Mouse (Mus musculus): Measurements from ENCODE around the gene Gsc2.

Gsc2 gene

DNA sequence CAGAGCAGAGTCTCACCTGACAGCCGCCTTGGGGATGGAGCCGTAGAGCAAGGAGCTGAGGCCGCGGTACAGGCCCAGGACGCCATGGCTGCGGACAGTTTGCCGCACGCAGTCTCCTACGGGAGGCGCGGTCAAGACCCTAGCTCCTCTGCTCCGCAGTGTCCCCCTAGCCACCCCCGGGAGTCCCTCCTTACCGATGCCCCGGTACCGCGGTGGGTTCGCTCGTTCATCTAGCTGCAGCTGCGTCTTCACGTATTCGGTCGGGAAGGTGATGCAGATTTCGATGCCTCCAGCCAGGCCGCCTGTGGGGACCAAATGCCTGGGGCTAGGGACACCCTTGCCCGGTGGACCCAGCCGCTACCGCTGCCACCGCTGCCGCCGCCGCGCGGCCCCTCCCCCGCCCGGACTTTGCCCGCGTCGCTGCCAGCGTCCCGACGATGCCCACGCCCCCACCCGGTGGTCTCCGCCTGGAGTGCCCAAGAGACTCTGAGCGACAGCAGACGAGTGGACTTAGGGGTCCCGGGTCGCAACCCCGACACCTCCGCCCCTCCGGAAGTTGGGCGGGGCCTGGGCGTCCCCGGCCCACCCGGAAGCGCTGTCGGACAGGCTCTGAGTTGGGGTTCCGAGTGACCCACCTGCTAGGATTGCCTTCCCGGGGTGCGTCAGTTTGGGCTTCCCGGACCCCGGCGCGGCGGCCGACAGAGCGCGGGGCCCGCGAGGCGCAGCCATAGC, 12.7 kb upstream of the Gsc2 start:
- intact Hi-C loops (cut with DNase I): loop anchor here (5.0 kb wide), 1 partner anchor 60 kb away; no protein-coding TSS in a partner anchor

DNA sequence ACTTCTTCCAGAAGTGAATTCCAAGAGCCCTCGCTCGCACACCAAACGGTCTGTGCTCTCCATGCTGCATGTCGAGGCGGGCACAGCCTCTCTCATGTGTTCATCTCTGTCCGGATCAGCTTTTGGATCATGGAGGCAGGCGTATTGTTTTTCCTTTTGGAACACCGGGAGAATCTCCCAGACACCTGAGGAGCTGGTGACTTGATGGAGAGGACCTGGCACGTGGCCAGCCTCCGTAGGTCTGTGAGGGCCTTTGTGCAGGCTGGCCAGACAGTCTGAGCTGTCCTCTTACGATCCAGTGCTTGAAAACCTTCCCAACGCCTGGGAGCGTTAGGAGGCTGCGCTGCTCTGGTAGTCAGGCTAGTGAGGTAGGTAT, 7.3 kb upstream of the Gsc2 start:
- intact Hi-C loops (cut with DNase I): no loop called here

DNA sequence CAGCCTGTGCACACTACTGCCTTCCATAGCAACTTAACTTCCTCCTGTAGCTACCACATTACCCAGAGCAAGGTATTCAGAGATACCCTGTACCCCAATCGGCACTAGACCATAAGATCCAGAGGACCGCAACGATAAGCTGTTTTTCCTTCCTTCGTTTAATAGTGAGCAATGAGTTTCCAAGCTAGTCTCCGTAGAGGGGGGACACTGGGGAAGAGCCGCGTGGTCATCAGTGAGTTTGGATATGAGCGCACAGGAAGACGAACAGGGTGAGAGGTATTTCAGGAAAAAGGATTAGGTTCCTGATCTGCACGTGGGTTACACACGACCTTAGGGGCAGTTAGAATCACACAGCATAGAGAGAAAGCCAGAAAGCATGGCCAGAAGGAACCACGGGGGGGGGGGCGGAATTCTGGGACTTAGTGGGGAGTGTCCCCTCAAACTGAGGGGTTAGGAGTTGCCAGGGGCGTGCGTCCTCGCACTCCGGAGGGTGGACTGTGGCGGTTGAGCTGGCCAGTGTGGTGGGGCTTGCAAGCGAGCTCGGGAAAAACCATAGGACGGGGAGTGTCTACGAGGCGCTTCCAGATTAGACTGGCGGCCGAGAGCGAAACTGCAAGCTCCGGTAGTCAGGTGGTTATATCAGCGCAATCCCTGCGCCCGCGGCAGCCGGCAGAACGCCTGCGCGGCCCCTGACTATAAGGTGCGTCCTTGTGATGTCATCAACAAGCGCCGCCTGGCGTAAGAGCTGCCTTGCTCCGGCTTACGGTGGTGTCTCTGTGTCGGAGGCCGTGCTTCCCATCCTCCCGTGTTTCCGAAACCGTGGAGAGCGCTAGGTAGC, 6.7 kb upstream of the Gsc2 start:
- intact Hi-C loops (cut with DNase I): no loop called here

DNA sequence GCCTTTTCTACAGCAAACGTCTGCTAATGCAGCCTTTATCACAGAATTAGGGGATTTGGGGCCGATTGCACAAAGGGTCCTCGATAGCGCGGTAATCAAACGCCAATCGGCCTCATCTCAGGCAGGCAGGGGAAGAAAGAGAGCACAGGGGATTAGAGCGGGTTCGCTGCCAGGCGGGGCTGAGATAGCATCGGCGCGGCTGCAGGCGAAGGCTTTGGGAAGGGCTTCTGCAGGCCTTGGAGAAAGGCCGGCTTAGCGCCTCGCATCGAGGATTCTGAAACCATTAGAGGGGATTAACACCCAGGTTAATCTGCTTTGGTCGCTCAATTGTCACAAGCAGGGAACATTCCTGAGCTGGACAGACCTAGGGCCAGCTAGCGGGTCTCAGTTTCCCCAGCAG, 5.7 kb upstream of the Gsc2 start:
- intact Hi-C loops (cut with DNase I): no loop called here

DNA sequence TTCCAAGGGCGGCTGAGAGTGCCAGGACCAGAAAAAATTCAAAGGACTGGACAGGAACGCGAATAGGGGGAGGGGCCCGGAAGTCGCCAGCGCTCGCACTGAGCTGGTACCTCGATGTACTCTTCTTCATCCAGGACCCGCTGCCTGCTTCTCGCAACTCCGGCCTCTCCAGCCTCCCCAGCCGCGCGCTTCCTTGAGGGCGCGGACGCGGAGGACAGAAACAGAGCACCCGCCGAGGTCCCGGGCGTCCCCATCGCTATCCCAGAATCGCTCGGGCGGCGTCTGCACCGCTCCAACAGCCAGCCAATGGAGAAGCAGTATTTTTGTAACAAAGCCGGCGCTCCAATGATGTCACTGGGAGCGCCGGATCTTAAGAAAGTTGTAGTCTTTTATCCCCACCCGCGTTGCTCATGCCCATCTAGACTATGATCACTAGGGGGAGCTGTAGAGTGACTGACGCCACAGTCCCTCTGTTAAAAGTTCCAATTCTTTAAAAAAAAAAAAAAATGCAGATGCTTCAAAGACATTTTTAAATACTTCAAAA, 3.7 kb downstream of the Gsc2 start, which contains the start of gene Ess2:
Ess2 (minus strand) TSS at position 297 of the 544 bp plus-strand sequence.
- intact Hi-C loops (cut with DNase I): loop anchor here (10.0 kb wide), 1 partner anchor 134 kb away; no protein-coding TSS in a partner anchor

DNA sequence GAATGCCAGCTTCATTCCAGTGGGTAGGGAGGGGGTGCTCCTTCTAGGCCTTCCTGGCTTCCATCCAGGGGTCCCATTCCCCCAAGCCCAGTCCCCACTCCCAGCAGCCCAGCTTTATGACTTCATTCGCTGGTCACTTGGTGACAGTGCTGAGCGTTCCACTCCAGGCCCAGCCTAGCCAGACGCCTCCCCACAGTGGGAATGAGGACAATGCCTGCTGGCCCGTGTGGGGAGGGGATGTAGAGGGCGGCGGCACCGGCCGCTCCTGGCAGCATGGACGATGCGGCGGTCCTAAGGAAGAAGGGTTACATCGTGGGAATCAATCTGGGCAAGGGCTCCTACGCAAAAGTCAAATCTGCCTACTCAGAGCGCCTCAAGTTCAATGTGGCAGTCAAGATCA, 16.4 kb downstream of the Gsc2 start, which contains the start of the genes Dgcr2 and Tssk2:
Dgcr2 (minus strand) TSS at position 101 of the 400 bp plus-strand sequence.
Tssk2 (plus strand) TSS at position 176 of the 400 bp plus-strand sequence.
- intact Hi-C loops (cut with DNase I): no loop called here

DNA sequence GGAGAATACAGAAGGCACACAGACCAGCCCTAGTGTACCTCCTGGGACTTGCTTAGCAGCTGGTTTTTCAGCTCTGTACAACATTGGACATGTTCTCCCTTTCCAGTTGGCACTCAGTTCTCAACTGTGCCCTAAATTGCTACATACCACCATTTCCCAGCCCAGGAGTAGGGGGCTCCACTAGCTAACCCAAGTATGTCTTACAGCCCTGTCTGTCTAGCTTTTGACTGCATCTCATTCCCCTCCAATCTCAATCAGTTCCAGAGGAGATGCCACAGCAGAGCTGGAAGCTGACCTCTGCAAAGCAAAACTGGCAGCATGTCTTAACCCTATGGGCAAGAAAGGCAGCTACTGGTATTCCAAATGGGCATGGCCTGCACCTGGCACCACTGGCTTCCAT, 18.8 kb downstream of the Gsc2 start:
- intact Hi-C loops (cut with DNase I): no loop called here

DNA sequence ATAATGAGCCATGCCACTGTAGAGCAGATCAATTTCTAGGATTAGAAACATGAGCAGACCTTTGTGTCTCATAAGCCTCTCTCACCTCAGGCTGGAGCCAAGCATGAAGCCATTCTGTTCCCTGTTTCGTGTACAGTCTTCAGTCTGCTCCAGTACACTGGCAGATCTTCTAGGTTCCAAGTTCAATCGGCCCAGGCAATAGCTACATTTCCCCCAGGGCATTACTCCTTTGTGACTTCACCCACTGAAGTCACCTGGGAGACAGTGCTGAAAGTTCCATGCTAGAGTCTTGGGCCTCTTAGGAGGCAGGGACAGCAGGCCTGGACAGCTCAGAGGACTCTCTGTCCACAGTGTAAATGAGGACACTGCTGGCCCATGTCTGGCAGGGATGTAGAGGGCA, 20.9 kb downstream of the Gsc2 start, which contains the start of gene Tssk1:
Tssk1 (plus strand) TSS at position 301 of the 400 bp plus-strand sequence.
- intact Hi-C loops (cut with DNase I): no loop called here

DNA sequence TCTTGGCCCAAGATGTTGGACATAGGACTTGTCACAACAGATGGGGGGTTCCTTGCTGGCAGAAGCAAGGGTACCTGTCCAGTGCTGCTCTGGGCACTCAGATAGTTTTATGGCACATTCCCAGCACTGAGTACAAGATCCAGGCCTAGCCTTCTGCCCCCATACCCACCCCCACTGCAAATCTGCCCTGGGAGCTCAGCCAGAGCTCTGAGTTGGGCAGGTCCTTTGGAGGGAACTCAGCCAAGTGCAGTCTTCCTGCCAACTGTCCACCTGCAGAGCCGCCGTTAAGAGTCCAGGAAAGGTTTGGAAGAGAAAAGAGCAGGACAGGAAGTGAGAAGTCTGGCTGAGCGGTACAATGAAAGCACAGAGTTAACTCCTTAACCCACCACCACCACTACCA, 22.3 kb downstream of the Gsc2 start:
- intact Hi-C loops (cut with DNase I): no loop called here

DNA sequence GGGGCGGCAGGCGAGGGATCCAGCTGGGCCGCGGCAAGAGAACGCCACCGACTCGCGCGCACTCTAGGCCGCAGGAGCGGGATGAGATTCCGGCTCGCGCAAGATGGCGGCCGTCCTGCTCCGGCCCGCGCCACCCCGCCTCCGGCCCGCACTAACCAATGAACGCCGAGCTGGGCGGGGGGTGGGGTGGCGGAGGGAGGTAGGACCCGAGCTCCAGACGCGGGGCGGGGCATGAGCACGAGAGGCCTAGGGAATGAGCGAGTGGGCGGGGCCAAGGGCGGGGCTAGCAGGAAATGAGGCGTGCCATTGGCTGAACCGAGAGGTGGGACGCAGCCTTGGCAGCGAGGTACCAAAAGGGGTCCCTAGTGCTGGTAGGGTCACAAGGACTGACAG, 23.3 kb downstream of the Gsc2 start, which contains the start of gene Gm20518:
Gm20518 (minus strand) TSS at position 105 of the 393 bp plus-strand sequence.
- intact Hi-C loops (cut with DNase I): no loop called here

DNA sequence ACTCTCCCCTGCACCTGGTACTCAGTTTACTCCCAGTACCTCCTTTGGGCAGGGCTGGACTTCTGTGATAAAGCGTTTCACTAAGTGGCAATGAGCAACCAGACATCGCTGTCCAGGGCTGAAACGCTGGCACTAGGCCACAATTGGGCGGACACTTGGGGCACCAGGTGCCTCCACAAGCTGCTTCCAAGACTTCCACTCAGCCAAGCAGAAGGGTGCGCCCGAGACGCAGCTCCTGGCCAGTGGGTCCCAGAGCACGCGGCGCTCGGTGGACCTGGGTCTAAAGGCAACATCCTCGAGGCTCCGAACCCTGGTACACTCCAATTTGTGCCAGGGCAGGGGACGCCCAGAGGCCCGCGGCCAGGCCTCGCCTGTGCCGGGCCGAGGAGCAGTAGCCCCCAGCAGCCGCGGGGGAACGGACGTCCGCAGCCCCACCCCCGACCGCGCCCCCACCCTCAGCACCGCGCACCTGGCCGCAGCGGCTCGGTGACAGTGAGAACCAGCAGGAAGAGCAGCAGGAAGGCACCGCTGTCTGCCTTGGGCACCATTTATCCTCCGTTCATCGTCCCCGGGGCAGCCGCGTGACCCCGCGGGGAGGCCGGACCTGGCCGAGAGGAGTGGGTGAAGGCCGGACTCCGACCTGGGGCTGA, 23.8 kb downstream of the Gsc2 start:
- intact Hi-C loops (cut with DNase I): no loop called here

DNA sequence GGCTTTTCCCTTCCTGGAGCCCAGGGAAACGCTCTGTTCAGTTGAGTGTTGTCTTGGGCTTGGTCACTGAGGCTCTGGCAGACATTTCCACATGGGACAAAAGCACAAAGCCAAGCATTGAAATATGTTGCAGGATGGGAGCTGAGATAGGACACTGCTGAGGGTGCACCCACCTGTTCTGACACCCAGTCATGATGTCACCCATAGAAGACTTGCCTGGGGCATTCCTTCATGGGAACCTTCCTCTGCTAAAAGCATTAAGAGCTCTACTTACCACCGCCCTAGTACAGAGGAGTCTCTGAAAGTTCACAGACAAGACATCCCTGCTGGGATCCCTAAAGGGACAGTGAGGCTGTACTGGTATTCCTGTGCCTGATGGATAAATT, 24.5 kb downstream of the Gsc2 start:
- intact Hi-C loops (cut with DNase I): no loop called here

DNA sequence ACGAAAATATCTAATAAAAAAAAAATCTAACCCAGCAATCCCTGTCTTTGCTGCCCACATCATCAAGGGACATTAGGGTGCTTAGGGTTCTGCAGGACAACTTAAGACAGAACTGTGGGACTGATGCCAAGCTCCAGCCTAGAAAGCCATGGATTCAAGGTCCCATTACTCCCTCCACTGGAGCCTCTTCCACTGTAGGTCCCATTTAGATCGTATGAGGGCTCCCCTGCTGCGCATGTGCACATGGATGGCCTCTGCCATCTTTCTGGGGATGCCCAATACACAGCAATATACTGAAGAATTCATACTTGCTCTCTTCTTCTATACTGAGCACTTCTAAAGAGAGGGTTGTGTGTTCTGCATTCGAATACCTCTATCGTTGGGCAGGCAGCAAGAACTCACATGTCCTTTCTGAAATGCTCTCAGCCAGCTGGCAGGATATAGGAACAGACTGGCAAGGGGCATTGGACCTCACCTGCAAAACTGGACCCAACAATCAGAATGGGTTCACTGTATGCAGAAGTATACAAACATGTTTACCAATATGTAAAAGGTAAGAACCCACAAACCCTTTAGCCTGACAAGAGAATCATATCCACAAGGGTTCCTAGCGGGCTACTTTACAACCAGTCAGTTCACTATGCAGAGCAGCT, 25.0 kb downstream of the Gsc2 start:
- intact Hi-C loops (cut with DNase I): no loop called here

DNA sequence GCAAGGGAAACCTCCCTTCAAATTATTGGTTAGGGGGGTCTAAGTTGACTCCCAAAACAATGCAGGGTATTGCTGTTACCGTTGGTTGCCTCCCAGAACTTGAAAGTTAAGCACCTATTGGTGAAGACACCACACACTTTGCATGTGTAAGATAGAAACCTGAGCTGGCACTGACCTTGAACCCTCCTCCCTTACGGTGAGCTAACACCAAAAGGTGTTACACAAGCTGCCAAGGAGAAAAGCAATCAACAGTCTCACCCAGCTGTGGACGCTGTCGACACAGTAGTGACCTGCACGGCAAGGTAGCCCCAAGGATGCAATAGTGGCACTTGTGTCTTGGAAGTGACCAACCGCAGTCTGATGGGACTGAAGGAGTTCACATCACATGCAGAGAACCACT, 30.7 kb downstream of the Gsc2 start:
- intact Hi-C loops (cut with DNase I): no loop called here

DNA sequence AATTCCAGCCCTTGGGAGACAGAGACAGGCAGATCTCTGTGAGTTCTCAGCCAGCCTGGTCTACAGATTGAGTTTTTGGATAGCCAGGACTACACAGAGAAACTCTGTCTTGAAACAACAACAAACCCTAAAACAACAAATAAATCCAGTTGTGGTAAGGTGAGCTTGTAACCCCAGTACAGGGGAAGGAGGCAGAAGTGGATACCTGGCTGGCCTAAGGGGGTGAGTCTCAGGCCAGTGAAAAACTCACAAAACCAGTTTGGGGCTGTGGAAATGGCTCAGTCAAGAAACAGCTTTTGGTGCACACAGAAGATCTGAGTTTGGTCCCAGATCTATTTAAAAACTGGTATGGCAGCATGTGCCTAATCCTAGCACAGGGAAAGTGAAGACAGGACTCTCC, 32.7 kb downstream of the Gsc2 start:
- intact Hi-C loops (cut with DNase I): no loop called here

DNA sequence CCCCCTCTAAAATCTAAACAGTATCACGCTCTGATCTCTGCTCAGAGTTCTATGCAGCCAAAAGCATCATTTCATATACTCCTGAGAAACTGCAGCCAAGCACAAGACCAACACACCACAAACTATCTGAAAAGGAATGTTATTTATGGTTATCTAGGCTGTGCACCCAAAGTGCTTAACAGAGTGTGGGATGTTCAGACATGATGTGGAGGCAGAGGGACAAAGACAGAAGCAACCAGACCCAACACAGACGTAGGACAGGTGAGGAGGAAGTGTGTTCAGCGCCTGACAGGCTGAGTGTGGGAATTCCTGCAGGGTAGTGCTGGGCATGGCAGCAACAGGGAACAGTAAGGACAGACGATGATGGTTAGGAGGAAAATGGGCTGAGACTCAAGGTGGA, 35.3 kb downstream of the Gsc2 start:
- intact Hi-C loops (cut with DNase I): no loop called here

DNA sequence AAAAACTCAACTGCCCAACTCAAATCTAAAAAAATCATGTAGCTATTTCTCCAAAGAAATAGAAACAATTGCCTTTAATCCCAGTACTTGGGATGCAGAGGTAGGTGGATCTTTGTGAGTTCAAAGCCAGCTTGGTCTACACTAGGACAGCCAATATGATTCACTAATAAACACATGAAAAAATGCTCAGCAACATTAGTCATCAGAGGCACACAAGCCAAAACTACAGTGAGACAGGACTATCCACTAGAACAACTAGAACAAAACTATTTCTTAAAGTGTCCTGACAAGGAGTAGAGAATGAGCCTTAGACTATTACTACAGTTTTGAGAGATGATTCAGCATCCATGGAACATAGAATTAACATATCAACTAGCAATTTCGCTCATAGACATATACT, 38.8 kb downstream of the Gsc2 start:
- intact Hi-C loops (cut with DNase I): no loop called here

DNA sequence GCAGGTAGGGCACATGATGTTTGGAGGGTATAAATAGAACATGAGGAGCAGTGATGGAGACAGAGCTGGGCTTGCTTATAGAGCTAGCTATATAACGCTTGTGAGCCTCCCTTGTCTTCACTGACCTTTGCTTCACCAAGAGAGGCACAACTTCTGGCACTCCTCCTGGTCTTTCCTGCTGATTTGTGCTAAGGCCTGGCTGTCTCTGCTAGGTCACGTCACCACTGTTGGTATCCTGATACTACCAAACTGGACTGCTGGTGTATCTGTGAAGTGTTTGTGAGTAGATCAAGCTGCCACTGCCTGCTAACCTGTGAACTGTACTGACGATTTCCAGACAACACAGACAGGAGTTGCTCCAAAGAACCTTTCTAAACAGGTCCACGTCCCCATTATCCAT, 39.7 kb downstream of the Gsc2 start:
- intact Hi-C loops (cut with DNase I): no loop called here

DNA sequence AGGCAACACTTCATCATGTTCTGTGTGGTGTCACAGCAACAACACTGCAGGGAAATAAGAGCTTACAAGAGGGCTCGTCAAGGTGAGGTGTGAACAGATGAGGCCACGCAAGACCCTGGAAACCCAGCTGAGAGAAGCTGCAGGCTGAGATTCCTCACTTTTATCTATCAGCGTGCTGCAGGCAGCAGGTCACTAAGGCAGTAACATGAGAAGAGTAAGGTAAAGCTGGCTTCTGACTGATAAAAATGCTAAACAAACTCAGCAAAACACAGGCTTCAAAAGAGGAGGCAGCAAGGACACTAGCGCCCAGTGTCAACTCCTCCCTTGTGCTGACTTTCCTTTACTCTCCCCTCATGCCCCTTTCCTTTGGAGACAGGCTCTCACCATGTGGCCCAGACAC, 41.9 kb downstream of the Gsc2 start:
- intact Hi-C loops (cut with DNase I): no loop called here

DNA sequence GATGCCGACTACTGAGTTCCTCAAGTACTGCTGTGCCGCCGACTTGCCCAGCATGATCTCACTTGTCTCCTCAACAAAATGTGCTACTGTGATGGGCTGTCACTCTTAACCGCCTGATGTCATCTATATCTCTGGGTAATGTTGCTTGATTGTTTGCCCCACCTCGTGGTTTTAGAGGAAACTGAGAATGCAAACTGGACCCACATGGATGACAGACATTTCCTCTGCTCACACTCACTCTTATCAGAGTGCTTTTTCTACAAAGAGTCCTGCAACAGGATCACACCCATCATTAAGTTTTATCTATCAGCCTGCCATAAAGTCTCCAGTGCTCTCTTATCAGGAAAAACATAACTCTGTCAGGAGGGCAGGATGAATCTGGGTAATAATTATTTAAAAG, 43.6 kb downstream of the Gsc2 start:
- intact Hi-C loops (cut with DNase I): no loop called here

DNA sequence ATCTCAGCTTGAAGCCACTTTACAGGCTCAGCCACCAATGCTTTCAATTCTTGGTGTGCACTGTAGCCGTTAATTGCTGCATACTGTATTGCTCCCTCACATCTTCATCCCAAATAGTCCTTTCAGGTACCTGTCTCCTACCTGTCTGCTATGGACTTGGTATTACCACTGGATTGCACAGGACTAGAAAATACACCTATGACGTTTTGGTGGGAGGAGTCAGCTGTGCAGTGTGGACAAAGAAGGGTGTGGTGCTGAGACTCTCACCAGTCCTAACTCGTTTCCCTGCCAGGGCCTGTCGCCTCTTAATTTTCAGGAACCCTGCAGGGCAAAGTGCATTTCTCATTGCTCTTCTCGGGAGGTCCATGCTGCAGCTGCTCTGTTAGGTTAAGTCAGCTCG, 49.1 kb downstream of the Gsc2 start:
- intact Hi-C loops (cut with DNase I): no loop called here
